ENCODE assay signal across 15 mouse cellular contexts in genomic region chr3:107442191-107442590, GRCm38 (mm10). TPM values are rescaled to one million over a fixed set of nuclear protein-coding genes. Genes with fewer than 3 reads are reported as not detected.
DNase-seq lines count a peak whose midpoint lies in the region; ATAC-seq and TF ChIP-seq lines count a peak whose summit lies in the region.
"Had no signal": no experiment of that assay in that cellular context is flagged by ENCODE, and none has a peak within 500 bp of the region (broad histone marks: within the 10 kb centered on the region; RNA-seq: fewer than 3 reads in every experiment).

No protein-coding gene starts in this region.

- no peak overlapping the region for H3K4me2 ChIP-seq in stomach, embryonic 16.5 days (ENCODE audit: low read depth, low read length)

- TF ChIP-seq POLR2A in thymus, adult 2 months (IDR thresholded peaks at IDR 0.05; ENCODE audit: control insufficient read depth, extremely low read depth, insufficient read depth, low read length, poor library complexity), result no peak

- H3K9ac ChIP-seq in stomach, embryonic 16.5 days (ENCODE audit: low read length), result no peak overlapping the region
- H3K9ac ChIP-seq: liver, embryonic 14.5 days had no signal

- peak; percentile 66 for DNase-seq in left cerebral cortex, adult 11 months (ENCODE audit: low spot score)
- DNase-seq in left cerebral cortex, postnatal 4 days, result no peak
- peak; percentile 81 to 86 for DNase-seq in frontal cortex, adult 2 months (ENCODE audit: extremely low spot score in 1 of 2, low spot score in 1 of 2)
- DNase-seq in left cerebral cortex, adult 18-20 months (ENCODE audit: low spot score in 2 of 2), result peak; percentile 80 to 82
- DNase-seq in thymus, postnatal 25 days, result no peak
- DNase-seq in thymus, adult 2 months, result no peak
- DNase-seq: cerebellum, adult 9-11 months; lung, postnatal 4 days; thymus, postnatal 4 days had no signal

- 78% methylated on average over 11 of the region's 11 CpGs for WGBS in stomach, embryonic 16.5 days
- WGBS in thymus, adult 2 months, result 90% methylated on average over 11 of the region's 11 CpGs

- TF ChIP-seq CTCF in thymus, adult 2 months (IDR thresholded peaks at IDR 0.05; ENCODE audit: borderline replicate concordance, control insufficient read depth, extremely low read depth, insufficient read depth, low read length, poor library complexity), result no peak

- intact Hi-C loops in left cerebral cortex, postnatal 4 days (cut with DNase I), result no loop called here

- no peaks in the 10 kb centered on the region for H3K4me1 ChIP-seq in stomach, embryonic 16.5 days (ENCODE audit: control insufficient read depth, insufficient read depth, low read length)
- H3K4me1 ChIP-seq in thymus, adult 2 months (replicated peaks; ENCODE audit: control insufficient read depth, insufficient read depth, low read length), result no peaks in the 10 kb centered on the region

- ATAC-seq in stomach, embryonic 16.5 days (ENCODE audit: insufficient read depth, low FRiP score), result peak; percentile 24; the same call in 1 of the 2 replicates
- ATAC-seq: intestine, postnatal 0 days had no signal

- H3K4me3 ChIP-seq in stomach, embryonic 16.5 days (replicated peaks; ENCODE audit: low read length), result no peak overlapping the region
- no peak overlapping the region for H3K4me3 ChIP-seq in thymus, adult 2 months (ENCODE audit: control insufficient read depth, insufficient read depth, low read length)

- no peaks in the 10 kb centered on the region for H3K27me3 ChIP-seq in stomach, embryonic 16.5 days (ENCODE audit: control insufficient read depth, insufficient read depth, low read length)
- H3K27me3 ChIP-seq in thymus, adult 2 months (ENCODE audit: control insufficient read depth, insufficient read depth, low read length), result no peaks in the 10 kb centered on the region

- no peaks in the 10 kb centered on the region for H3K9me3 ChIP-seq in stomach, embryonic 16.5 days (replicated peaks; ENCODE audit: control insufficient read depth, low read length)

- no peak overlapping the region for H3K27ac ChIP-seq in stomach, embryonic 16.5 days (ENCODE audit: low read length)
- no peak overlapping the region for H3K27ac ChIP-seq in thymus, adult 2 months (ENCODE audit: control insufficient read depth, insufficient read depth, low read length)
- H3K27ac ChIP-seq: liver, embryonic 14.5 days had no signal

- H3K36me3 ChIP-seq in stomach, embryonic 16.5 days (ENCODE audit: control insufficient read depth, insufficient read depth, low read length), result no peaks in the 10 kb centered on the region
- no peaks in the 10 kb centered on the region for H3K36me3 ChIP-seq in thymus, adult 2 months (ENCODE audit: control insufficient read depth, insufficient read depth, low read length)

RNA-seq across cellular contexts. Expression of gene Kcnc4, which starts 17.2 kb away (rescaled TPM):
- total RNA-seq in left cerebral cortex, postnatal 4 days (2021), result 10 to 100 TPM; 21.2 to 25.8 TPM
- 45.5 and 50.1 TPM in 2 replicates for polyA plus RNA-seq in frontal cortex, adult 2 months (2012; rRNA removed)
- total RNA-seq in left cerebral cortex, adult 18-20 months (2021), result 10 to 100 TPM; 70.5 to 75.2 TPM
- polyA plus RNA-seq in stomach, embryonic 16.5 days (2015; fragmentation: Nextera tagmentation; extraction: Ambion mirVana), result 0.14 TPM in 1 of 2 replicates, not detected in the other
- 0.31 and 0.43 TPM in 2 replicates for polyA plus RNA-seq in thymus, adult 2 months (2012; rRNA removed)
- total RNA-seq: hematopoietic stem cell, adult 5-6 weeks; monocyte, adult 5-6 weeks; neutrophil, adult 5-6 weeks had no signal
- polyA plus RNA-seq: liver, embryonic 14.5 days had no signal

Comparison
In these comparisons a context has a peak if more than half of its experiments do, and no peak if none do; other contexts are left out.
1. DNase-seq: peak in left cerebral cortex, adult 11 months (single experiment), frontal cortex, adult 2 months (2 of 2) and left cerebral cortex, adult 18-20 months (2 of 2); none in left cerebral cortex, postnatal 4 days (single experiment), thymus, postnatal 25 days (single experiment) and thymus, adult 2 months (single experiment).
2. RNA of gene Kcnc4, which starts 17.2 kb away (polyA plus RNA-seq): 45.5 to 50.1 TPM in frontal cortex, adult 2 months; 0.31 to 0.43 TPM in thymus, adult 2 months and 0.14 TPM in stomach, embryonic 16.5 days; every median in the first group is over 10 times any median in the second.